Mouse (Mus musculus): ENCODE data around the gene Aqp3. TPM values are rescaled to one million over a fixed set of nuclear protein-coding genes. Genes with fewer than 3 reads are reported as not detected.

Aqp3 gene
- total RNA-seq (2017) = 0.86 and 1.2 TPM in 2 replicates

GRCm38 (mm10) chr4:41097871-41098576 lies at the start of gene Aqp3:
Gene Aqp3 (minus strand): TSS chr4:41098183.
- ATAC-seq (ENCODE audit: extremely low read depth, insufficient number of reproducible peaks, low FRiP score, poor library complexity, severe bottlenecking) = peak; percentile 27

- ATAC-seq (ENCODE audit: extremely low read depth, insufficient number of reproducible peaks, low FRiP score, poor library complexity, severe bottlenecking) = no peak
These were observed 44.6 kb upstream of the Aqp3 start for GRCm38 (mm10) chr4:41142601-41143000.

- no peak for ATAC-seq (ENCODE audit: extremely low read depth, insufficient number of reproducible peaks, low FRiP score, poor library complexity, severe bottlenecking)
These were observed 42.3 kb upstream of the Aqp3 start for GRCm38 (mm10) chr4:41140174-41140875.

GRCm38 (mm10) chr4:41136811-41137210 lies 38.8 kb upstream of the Aqp3 start:
- no peak for ATAC-seq (ENCODE audit: extremely low read depth, insufficient number of reproducible peaks, low FRiP score, poor library complexity, severe bottlenecking)

GRCm38 (mm10) chr4:41136454-41136805 lies 38.4 kb upstream of the Aqp3 start:
- ATAC-seq (ENCODE audit: extremely low read depth, insufficient number of reproducible peaks, low FRiP score, poor library complexity, severe bottlenecking) = no peak

- ATAC-seq (ENCODE audit: extremely low read depth, insufficient number of reproducible peaks, low FRiP score, poor library complexity, severe bottlenecking) = peak; percentile 36
These were observed 37.9 kb upstream of the Aqp3 start, which contains the start of gene Ube2r2 for GRCm38 (mm10) chr4:41135711-41136453. Gene Ube2r2 (plus strand): TSS chr4:41135743.

- ATAC-seq (ENCODE audit: extremely low read depth, insufficient number of reproducible peaks, low FRiP score, poor library complexity, severe bottlenecking) = peak; percentile 40
These were observed 37.1 kb upstream of the Aqp3 start for GRCm38 (mm10) chr4:41134935-41135710.

- ATAC-seq (ENCODE audit: extremely low read depth, insufficient number of reproducible peaks, low FRiP score, poor library complexity, severe bottlenecking) = no peak
These were observed 35.7 kb upstream of the Aqp3 start for GRCm38 (mm10) chr4:41133529-41134291.

- ATAC-seq (ENCODE audit: extremely low read depth, insufficient number of reproducible peaks, low FRiP score, poor library complexity, severe bottlenecking) = no peak
These were observed 34.5 kb upstream of the Aqp3 start for GRCm38 (mm10) chr4:41132471-41132870.

GRCm38 (mm10) chr4:41129836-41130235 lies 31.9 kb upstream of the Aqp3 start:
- no peak for ATAC-seq (ENCODE audit: extremely low read depth, insufficient number of reproducible peaks, low FRiP score, poor library complexity, severe bottlenecking)

GRCm38 (mm10) chr4:41129406-41129805 lies 31.4 kb upstream of the Aqp3 start:
- peak; percentile 94 for ATAC-seq (ENCODE audit: extremely low read depth, insufficient number of reproducible peaks, low FRiP score, poor library complexity, severe bottlenecking)

- peak; percentile 99 for ATAC-seq (ENCODE audit: extremely low read depth, insufficient number of reproducible peaks, low FRiP score, poor library complexity, severe bottlenecking)
These were observed 26.4 kb upstream of the Aqp3 start, which contains the start of gene Nol6 for GRCm38 (mm10) chr4:41124180-41124951. Gene Nol6 (minus strand): TSS chr4:41124455.

- peak; percentile 49; the same call in 1 of the 2 replicates for ATAC-seq (ENCODE audit: extremely low read depth, insufficient number of reproducible peaks, low FRiP score, poor library complexity, severe bottlenecking)
These were observed 20.8 kb upstream of the Aqp3 start for GRCm38 (mm10) chr4:41118706-41119292.

- no peak for ATAC-seq (ENCODE audit: extremely low read depth, insufficient number of reproducible peaks, low FRiP score, poor library complexity, severe bottlenecking)
These were observed 18.8 kb upstream of the Aqp3 start for GRCm38 (mm10) chr4:41116817-41117216.

GRCm38 (mm10) chr4:41115793-41116192 lies 17.8 kb upstream of the Aqp3 start:
- ATAC-seq (ENCODE audit: extremely low read depth, insufficient number of reproducible peaks, low FRiP score, poor library complexity, severe bottlenecking) = no peak

- no peak for ATAC-seq (ENCODE audit: extremely low read depth, insufficient number of reproducible peaks, low FRiP score, poor library complexity, severe bottlenecking)
These were observed 17.1 kb upstream of the Aqp3 start for GRCm38 (mm10) chr4:41115074-41115473.

GRCm38 (mm10) chr4:41114358-41115070 lies 16.5 kb upstream of the Aqp3 start:
- no peak for ATAC-seq (ENCODE audit: extremely low read depth, insufficient number of reproducible peaks, low FRiP score, poor library complexity, severe bottlenecking)

Data from neutrophil, adult 5-6 weeks (primary cell).